Mouse (Mus musculus) stomach, postnatal 0 days (tissue): Measurements from ENCODE around the gene Azgp1.

Source experiments
- CTCF ChIP-seq: IDR thresholded peaks from 2 replicates; pipeline ENCODE4 v1.5.1; 2016; ENCODE audit warnings: antibody characterized with exemption, low read depth, mild to moderate bottlenecking, moderate library complexity
- EP300 ChIP-seq: optimal IDR thresholded peaks from 2 replicates; pipeline ENCODE3; 2016; ENCODE audit warnings: antibody characterized with exemption

GRCm38 (mm10) chr5:137947303-137947702, 34.0 kb upstream of the Azgp1 start:
- TF ChIP-seq CTCF (no peak), EP300 (no peak)
